Mouse (Mus musculus) ES-Bruce4 (cell line): ENCODE measurements at regions not wholly inside any gene's neighbourhood (a gene's known extent, or its start where the extent isn't known, plus 50 kb on each side); places are given as distances from the start of the nearest gene placed in this dataset.

Experiments used
- CTCF ChIP-seq: IDR thresholded peaks from one replicate; pipeline ENCODE4 v1.8.1; 2011; ENCODE audit warnings: low read depth, low read length
- EP300 ChIP-seq: IDR thresholded peaks from 2 replicates; pipeline ENCODE4 v1.6.1; 2011; ENCODE audit warnings: low read depth, low read length; ENCODE audit not compliant: insufficient read depth
- POLR2A ChIP-seq: IDR thresholded peaks from one replicate; pipeline ENCODE4 v1.8.1; 2011; ENCODE audit warnings: low read length; ENCODE audit not compliant: insufficient read depth

- TF ChIP-seq EP300 (no peak), POLR2A (no peak), CTCF (no peak)
Observed at GRCm38 (mm10) chr12:69507906-69508305, 74.9 kb downstream of the Vcpkmt start.
